Comparison of ENCODE assay signal across 8 mouse cellular contexts in the genomic region with DNA sequence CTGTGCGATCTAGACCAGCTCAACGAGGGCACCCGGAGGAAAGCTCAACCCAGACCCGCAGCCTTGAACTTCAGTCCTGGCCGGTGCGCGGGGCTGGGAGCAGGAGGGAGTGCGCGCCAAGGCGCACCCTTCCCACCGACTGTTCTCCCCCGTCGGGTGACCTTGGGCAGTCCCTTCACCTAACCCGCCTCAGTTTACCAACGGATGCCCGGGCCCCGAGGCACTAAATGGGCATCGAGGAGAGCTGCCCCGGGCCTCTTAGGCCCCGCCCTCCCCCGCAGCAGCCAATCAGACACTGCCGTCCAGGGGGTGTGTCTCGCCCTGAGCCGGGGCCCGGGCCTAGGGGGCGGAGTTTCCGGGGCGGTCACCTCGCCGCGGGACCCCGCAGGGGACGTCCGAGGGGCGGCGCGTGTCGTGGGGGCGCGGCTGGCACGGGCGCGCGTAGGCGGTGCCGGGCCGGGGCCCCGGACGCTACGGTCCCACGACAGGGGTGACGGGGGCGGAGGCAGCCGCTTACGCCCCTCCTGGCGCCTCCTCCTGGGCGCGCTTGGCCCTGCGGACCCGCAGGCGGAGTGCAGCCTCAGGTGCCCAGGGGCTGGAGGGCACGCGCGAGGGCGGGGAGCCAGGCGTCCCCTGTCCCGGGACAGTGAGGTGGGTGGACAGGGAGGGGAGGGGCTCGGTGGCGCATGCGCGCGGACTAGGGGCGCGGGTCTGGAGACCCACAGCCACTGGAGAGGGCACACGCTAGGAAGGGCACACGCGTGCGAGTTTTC. TPM values are rescaled to one million over a fixed set of nuclear protein-coding genes. Genes with fewer than 3 reads are reported as not detected.
A peak's percentile ranks its signal among the peaks of the same experiment; 100 is the strongest.
DNase-seq lines count a peak whose midpoint lies in the region; ATAC-seq and TF ChIP-seq lines count a peak whose summit lies in the region.

No protein-coding gene starts in this region.

- no peaks in the 10 kb centered on the region for H3K79me2 ChIP-seq in myocyte (ENCODE audit: control insufficient read depth, insufficient read depth)

- DNase-seq in A20 (ENCODE audit: low read depth, low spot score), result peak; percentile 88
- DNase-seq in adrenal gland, postnatal 36 days, result peak; percentile 99
- peak; percentile 92 for DNase-seq in heart, embryonic 10.5 days (ENCODE audit: low spot score)
- DNase-seq in liver, result peak; percentile 87
- peak; percentile 82 to 85 for DNase-seq in spleen, postnatal 36 days (ENCODE audit: low spot score in 2 of 2)

- TF ChIP-seq POLR2A in embryonic fibroblast, embryonic 13.5 days (IDR thresholded peaks at IDR 0.05; ENCODE audit: low read depth, low read length), result peak; percentile 16; the same call in 1 of the 2 replicates
- TF ChIP-seq POLR2A in myocyte (IDR thresholded peaks at IDR 0.05; ENCODE audit: insufficient read length, low read depth), result no peak

- no peak overlapping the region for H3K27ac ChIP-seq in embryonic fibroblast, embryonic 13.5 days (ENCODE audit: insufficient read depth, low read length)
- H3K27ac ChIP-seq in heart, embryonic 10.5 days, result peak overlapping the region; percentile 57
- no peak overlapping the region for H3K27ac ChIP-seq in kidney, embryonic 14.5 days (ENCODE audit: low read depth, low read length)

- TF ChIP-seq CTCF in embryonic fibroblast, embryonic 13.5 days (IDR thresholded peaks at IDR 0.05; ENCODE audit: borderline replicate concordance, insufficient read depth, low read length), result no peak

- no peaks in the 10 kb centered on the region for H3K9me3 ChIP-seq in heart, embryonic 10.5 days
- no peaks in the 10 kb centered on the region for H3K9me3 ChIP-seq in kidney, embryonic 14.5 days (ENCODE audit: control insufficient read depth, low read length)

- H3K9ac ChIP-seq in kidney, embryonic 14.5 days (ENCODE audit: low read depth, low read length), result peak overlapping the region; percentile 51

- H3K4me1 ChIP-seq in embryonic fibroblast, embryonic 13.5 days (ENCODE audit: control insufficient read depth, insufficient read depth, low read length), result no peaks in the 10 kb centered on the region
- peaks cover 16% of the 10 kb centered on the region for H3K4me1 ChIP-seq in heart, embryonic 10.5 days
- no peaks in the 10 kb centered on the region; the same call in 1 of the 2 replicates for H3K4me1 ChIP-seq in kidney, embryonic 14.5 days (ENCODE audit: control insufficient read depth, insufficient read depth, low read length)

- peaks cover 91% of the 10 kb centered on the region for H3K27me3 ChIP-seq in heart, embryonic 10.5 days (ENCODE audit: insufficient read depth, poor library complexity, severe bottlenecking)
- H3K27me3 ChIP-seq in kidney, embryonic 14.5 days (ENCODE audit: control insufficient read depth, insufficient read depth, low read length), result peaks cover 47% of the 10 kb centered on the region
- H3K27me3 ChIP-seq in myocyte (ENCODE audit: control insufficient read depth, insufficient read depth, insufficient read length), result peaks cover 51% of the 10 kb centered on the region

- H3K36me3 ChIP-seq in heart, embryonic 10.5 days, result no peaks in the 10 kb centered on the region
- no peaks in the 10 kb centered on the region for H3K36me3 ChIP-seq in kidney, embryonic 14.5 days (ENCODE audit: control insufficient read depth, insufficient read depth, low read length)
- H3K36me3 ChIP-seq in myocyte (ENCODE audit: control insufficient read depth, insufficient read depth), result no peaks in the 10 kb centered on the region

- H3ac ChIP-seq in myocyte (ENCODE audit: control insufficient read depth, insufficient read length), result peak overlapping the region; percentile 0

- peak; percentile 95 for ATAC-seq in kidney, embryonic 14.5 days (ENCODE audit: low FRiP score, low TSS enrichment)

- H3K4me2 ChIP-seq in kidney, embryonic 14.5 days (replicated peaks; ENCODE audit: low read depth, low read length), result peak overlapping the region; percentile 83
- peak overlapping the region; percentile 77 for H3K4me2 ChIP-seq in myocyte (ENCODE audit: low read depth)

- peak overlapping the region; percentile 60 for H3K4me3 ChIP-seq in embryonic fibroblast, embryonic 13.5 days (ENCODE audit: insufficient read depth, low read length)
- H3K4me3 ChIP-seq in heart, embryonic 10.5 days, result peak overlapping the region; percentile 79
- peak overlapping the region; percentile 66 for H3K4me3 ChIP-seq in kidney, embryonic 14.5 days (ENCODE audit: low read length)
- peak overlapping the region; percentile 10 for H3K4me3 ChIP-seq in myocyte

- under 1% methylated on average over 78 of the region's 78 CpGs for WGBS in heart, embryonic 10.5 days
- WGBS in kidney, embryonic 14.5 days, result under 1% methylated on average over 73 of the region's 78 CpGs

TF ChIP-seq in myocyte, 11 proteins besides CTCF, POLR2A, EP300 and RAD21:
- TF ChIP-seq MYOG (IDR thresholded peaks at IDR 0.05; ENCODE audit: control insufficient read depth in 1 of 3, insufficient read depth in 1 of 3, insufficient read length in 2 of 3, low read depth in 2 of 3) (peak in 1 of 3 experiments; percentile 31), MYOD1 (IDR thresholded peaks at IDR 0.05; ENCODE audit: control insufficient read depth in 1 of 3, insufficient read length in 2 of 3, low read depth in 2 of 3) (no peak), MAX (IDR thresholded peaks at IDR 0.05; ENCODE audit: low read depth) (no peak)

RNA-seq across cellular contexts. Expression of a gene that starts 0.5 kb away (rescaled TPM):
- 10 to 100 TPM; 23.9 to 38.5 TPM for total RNA-seq in adrenal gland, postnatal 36 days (2021)
- 0.25 and 0.67 TPM in 2 replicates for polyA plus RNA-seq in embryonic fibroblast, embryonic 13.5 days (2011; ENCODE audit: insufficient read length, low read depth, missing spikeins)
- 0.88 and 2.0 TPM in 2 replicates for polyA plus RNA-seq in heart, embryonic 10.5 days (2016; fragmentation: Nextera tagmentation; extraction: Ambion mirVana)
- 1.7 and 2.3 TPM in 2 replicates for polyA plus RNA-seq in kidney, embryonic 14.5 days (2014; fragmentation: Nextera tagmentation; extraction: Ambion mirVana)
- polyA plus RNA-seq in myocyte (2012; fragmentation: generic; extraction: Trizol), result 0.12 TPM

Comparison
In these comparisons a context has a peak if more than half of its experiments do, and no peak if none do; other contexts are left out.
1. H3K4me3 ChIP-seq: peak in every context shown above with its lines; median percentile 79 in heart, embryonic 10.5 days; 66 in kidney, embryonic 14.5 days; 60 in embryonic fibroblast, embryonic 13.5 days; 10 in myocyte.